Comparison of ENCODE assay signal across 8 mouse cellular contexts in the genomic region with DNA sequence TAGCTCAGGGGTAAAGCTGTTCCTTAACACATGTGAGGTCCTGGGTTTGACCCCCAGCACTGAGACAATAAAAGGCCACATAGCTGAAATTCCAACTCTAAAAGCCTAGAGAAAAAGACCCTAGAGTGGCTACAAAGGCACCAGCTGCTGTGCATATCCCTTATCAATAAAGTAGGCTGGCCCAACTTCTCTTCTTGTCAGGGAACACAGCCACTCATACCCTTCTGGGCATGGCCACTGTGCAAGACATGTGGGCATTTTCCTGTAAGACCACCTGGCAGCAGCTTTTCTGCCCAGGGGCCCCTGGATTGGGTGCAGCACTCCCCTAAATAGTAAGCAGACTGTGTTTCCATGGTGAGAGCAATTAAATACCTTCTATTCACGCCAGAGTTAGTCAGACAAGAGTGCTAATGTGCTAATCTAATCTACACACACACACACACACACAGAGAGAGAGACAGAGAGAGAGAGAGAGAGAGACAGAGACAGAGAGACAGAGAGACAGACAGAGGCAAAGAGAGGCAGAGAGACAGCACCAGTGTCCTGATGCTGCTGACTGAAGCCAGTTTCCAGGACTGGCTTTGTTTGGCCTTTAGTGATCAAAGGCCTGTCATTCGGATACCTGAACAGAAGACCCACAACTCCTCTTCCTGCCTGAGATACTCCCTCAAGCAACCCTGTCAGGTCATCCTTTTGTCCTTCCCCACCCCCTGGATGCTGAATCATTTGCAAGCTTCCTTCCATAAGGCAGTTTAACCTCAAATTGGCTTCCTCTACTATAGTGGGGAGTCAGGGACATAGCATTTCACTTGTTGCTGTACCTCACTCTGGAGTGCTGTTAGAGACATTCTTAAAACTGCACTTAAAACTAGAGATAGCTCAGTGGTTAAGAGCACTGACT. TPM values are rescaled to one million over a fixed set of nuclear protein-coding genes. Genes with fewer than 3 reads are reported as not detected.
A peak's percentile ranks its signal among the peaks of the same experiment; 100 is the strongest.
DNase-seq lines count a peak whose midpoint lies in the region; ATAC-seq and TF ChIP-seq lines count a peak whose summit lies in the region.

No protein-coding gene starts in this region.

- H3K4me3 ChIP-seq in kidney, postnatal 0 days (replicated peaks; ENCODE audit: low read depth, low read length), result no peak overlapping the region
- no peak overlapping the region for H3K4me3 ChIP-seq in embryonic facial prominence, embryonic 14.5 days (ENCODE audit: low read depth, low read length)
- no peak overlapping the region for H3K4me3 ChIP-seq in limb, embryonic 14.5 days (replicated peaks; ENCODE audit: low read length)

- WGBS in kidney, postnatal 0 days, result 9% methylated on average over 2 of the region's 2 CpGs
- WGBS in embryonic facial prominence, embryonic 14.5 days, result 6% methylated on average over 2 of the region's 2 CpGs
- 16% methylated on average over 2 of the region's 2 CpGs for WGBS in limb, embryonic 14.5 days

- 0 out of 2 replicates have a peak, but pooled peaks cover 2% of the 10 kb centered on the region for H3K36me3 ChIP-seq in kidney, postnatal 0 days (ENCODE audit: insufficient read depth, low read length)
- peaks cover 23% of the 10 kb centered on the region for H3K36me3 ChIP-seq in embryonic facial prominence, embryonic 14.5 days (ENCODE audit: control insufficient read depth, insufficient read depth, low read length)
- peaks cover 15% of the 10 kb centered on the region for H3K36me3 ChIP-seq in limb, embryonic 14.5 days (ENCODE audit: control insufficient read depth, insufficient read depth, low read length)

- no peak overlapping the region for H3K9ac ChIP-seq in kidney, postnatal 0 days (ENCODE audit: low read depth, low read length)
- H3K9ac ChIP-seq in embryonic facial prominence, embryonic 14.5 days (ENCODE audit: low read depth, low read length), result peak overlapping the region; percentile 35; the same call in 1 of the 2 replicates
- H3K9ac ChIP-seq in limb, embryonic 14.5 days (ENCODE audit: low read depth, low read length, severe bottlenecking), result peak overlapping the region; percentile 18; the same call in 1 of the 2 replicates

- H3K9me3 ChIP-seq in kidney, postnatal 0 days (replicated peaks; ENCODE audit: low read length), result no peaks in the 10 kb centered on the region
- no peaks in the 10 kb centered on the region for H3K9me3 ChIP-seq in embryonic facial prominence, embryonic 14.5 days (ENCODE audit: control insufficient read depth, low read length)
- H3K9me3 ChIP-seq in limb, embryonic 14.5 days (ENCODE audit: control insufficient read depth, low read length), result no peaks in the 10 kb centered on the region

- TF ChIP-seq CTCF in kidney, postnatal 0 days (IDR thresholded peaks at IDR 0.05; ENCODE audit: low read depth), result no peak

- no peak; the same call in 1 of the 2 replicates for ATAC-seq in kidney, postnatal 0 days (replicated peaks; ENCODE audit: low FRiP score, low read depth)
- no peak for ATAC-seq in embryonic facial prominence, embryonic 14.5 days (ENCODE audit: low read depth)
- ATAC-seq in limb, embryonic 14.5 days (ENCODE audit: low FRiP score, low read depth), result peak; percentile 39; the same call in 1 of the 2 replicates

- H3K27me3 ChIP-seq in kidney, postnatal 0 days (ENCODE audit: insufficient read depth, low read length), result no peaks in the 10 kb centered on the region
- H3K27me3 ChIP-seq in embryonic facial prominence, embryonic 14.5 days (replicated peaks; ENCODE audit: control insufficient read depth, insufficient read depth, low read length), result no peaks in the 10 kb centered on the region
- no peaks in the 10 kb centered on the region for H3K27me3 ChIP-seq in limb, embryonic 14.5 days (ENCODE audit: control insufficient read depth, insufficient read depth, low read length)

- peak; percentile 60 for DNase-seq in kidney, postnatal 0 days (ENCODE audit: low spot score)
- DNase-seq in kidney, postnatal 4 days, result no peak
- DNase-seq in embryonic facial prominence, embryonic 14.5 days (ENCODE audit: low spot score), result peak; percentile 55
- no peak for DNase-seq in limb, embryonic 14.5 days (ENCODE audit: low spot score)
- DNase-seq in retina, postnatal 1 day, result peak; percentile 56
- no peak for DNase-seq in MN1 (ENCODE audit: low spot score)
- no peak for DNase-seq in ovary, postnatal 36 days (ENCODE audit: low spot score)
- DNase-seq in thymus, postnatal 0 days (ENCODE audit: low spot score), result no peak

- H3K27ac ChIP-seq in kidney, postnatal 0 days, result peak overlapping the region; percentile 77
- H3K27ac ChIP-seq in embryonic facial prominence, embryonic 14.5 days (replicated peaks; ENCODE audit: low read depth, low read length), result peak overlapping the region; percentile 87
- peak overlapping the region; percentile 87 for H3K27ac ChIP-seq in limb, embryonic 14.5 days (replicated peaks; ENCODE audit: low read depth, low read length)

- H3K4me1 ChIP-seq in kidney, postnatal 0 days (replicated peaks; ENCODE audit: insufficient read depth, low read length), result peaks cover 74% of the 10 kb centered on the region
- H3K4me1 ChIP-seq in embryonic facial prominence, embryonic 14.5 days (ENCODE audit: control insufficient read depth, insufficient read depth, low read length), result peaks cover 78% of the 10 kb centered on the region
- peaks cover 75% of the 10 kb centered on the region for H3K4me1 ChIP-seq in limb, embryonic 14.5 days (ENCODE audit: control insufficient read depth, insufficient read depth, low read length)

- no peak overlapping the region for H3K4me2 ChIP-seq in kidney, postnatal 0 days (ENCODE audit: low read length)
- 0 out of 2 replicates have a peak overlapping the region, but pooled peaks have one; percentile 10 for H3K4me2 ChIP-seq in embryonic facial prominence, embryonic 14.5 days (ENCODE audit: low read depth, low read length)
- H3K4me2 ChIP-seq in limb, embryonic 14.5 days (replicated peaks; ENCODE audit: low read depth, low read length, severe bottlenecking), result 0 out of 2 replicates have a peak overlapping the region, but pooled peaks have one; percentile 0

- no peak for TF ChIP-seq POLR2A in limb, embryonic 14.5 days (IDR thresholded peaks at IDR 0.05; ENCODE audit: borderline replicate concordance, extremely low read depth, insufficient read depth, insufficient read length)

RNA-seq across cellular contexts. Expression of a gene that starts 8.4 kb away (rescaled TPM):
- 255 and 280 TPM in 2 replicates for polyA plus RNA-seq in kidney, postnatal 0 days (2015; fragmentation: Nextera tagmentation; extraction: Ambion mirVana)
- 256 and 280 TPM in 2 replicates for polyA plus RNA-seq in embryonic facial prominence, embryonic 14.5 days (2014; fragmentation: Nextera tagmentation; extraction: Ambion mirVana)
- polyA plus RNA-seq in limb, embryonic 14.5 days (2012; rRNA removed), result 268 and 299 TPM in 2 replicates
- 295 and 304 TPM in 2 replicates for polyA plus RNA-seq in limb, embryonic 14.5 days (2014; fragmentation: Nextera tagmentation; extraction: Ambion mirVana)
- 133 and 138 TPM in 2 replicates for polyA plus RNA-seq in thymus, postnatal 0 days (2015; fragmentation: Nextera tagmentation; extraction: Ambion mirVana)

RNA-seq across cellular contexts. Expression of a gene that starts 27.9 kb away (rescaled TPM):
- 467 and 479 TPM in 2 replicates for polyA plus RNA-seq in kidney, postnatal 0 days (2015; fragmentation: Nextera tagmentation; extraction: Ambion mirVana)
- polyA plus RNA-seq in embryonic facial prominence, embryonic 14.5 days (2014; fragmentation: Nextera tagmentation; extraction: Ambion mirVana), result 403 and 404 TPM in 2 replicates
- 473 and 518 TPM in 2 replicates for polyA plus RNA-seq in limb, embryonic 14.5 days (2012; rRNA removed)
- 450 TPM in 2 replicates for polyA plus RNA-seq in limb, embryonic 14.5 days (2014; fragmentation: Nextera tagmentation; extraction: Ambion mirVana)
- polyA plus RNA-seq in thymus, postnatal 0 days (2015; fragmentation: Nextera tagmentation; extraction: Ambion mirVana), result 497 and 515 TPM in 2 replicates

RNA-seq across cellular contexts. Expression of a gene that starts 28.1 kb away (rescaled TPM):
- 7.6 and 9.5 TPM in 2 replicates for polyA plus RNA-seq in kidney, postnatal 0 days (2015; fragmentation: Nextera tagmentation; extraction: Ambion mirVana)
- 7.2 and 8.7 TPM in 2 replicates for polyA plus RNA-seq in embryonic facial prominence, embryonic 14.5 days (2014; fragmentation: Nextera tagmentation; extraction: Ambion mirVana)
- 9.3 and 9.5 TPM in 2 replicates for polyA plus RNA-seq in limb, embryonic 14.5 days (2012; rRNA removed)
- 6.4 and 7.0 TPM in 2 replicates for polyA plus RNA-seq in limb, embryonic 14.5 days (2014; fragmentation: Nextera tagmentation; extraction: Ambion mirVana)
- 76.3 and 78.2 TPM in 2 replicates for polyA plus RNA-seq in thymus, postnatal 0 days (2015; fragmentation: Nextera tagmentation; extraction: Ambion mirVana)

Comparison
In these comparisons a context has a peak if more than half of its experiments do, and no peak if none do; other contexts are left out.
1. DNase-seq: peak in kidney, postnatal 0 days (single experiment), embryonic facial prominence, embryonic 14.5 days (single experiment) and retina, postnatal 1 day (single experiment); none in kidney, postnatal 4 days (0 of 2), limb, embryonic 14.5 days (single experiment), MN1 (single experiment), ovary, postnatal 36 days (single experiment) and thymus, postnatal 0 days (single experiment).
2. Peak in every context shown above with its lines, with median percentiles within 50 percentile points of each other: H3K27ac ChIP-seq.